Mouse (Mus musculus) hindbrain, embryonic 13.5 days (tissue): ENCODE measurements at regions not wholly inside any gene's neighbourhood (a gene's known extent, or its start where the extent isn't known, plus 50 kb on each side); places are given as distances from the start of the nearest gene placed in this dataset.

Experiments
- ATAC-seq: fragments of 200-750 bp; cut with Nextera tagmentation; 2 replicates; pipeline ENCODE4 v1.8.0; 2017; ENCODE audit warnings: moderate TSS enrichment; ENCODE audit not compliant: low FRiP score
- H3K27ac ChIP-seq: fragments of 300-500 bp; sonication (generic); 2 replicates; pipeline ENCODE4 v1.5.1; 2015; ENCODE audit warnings: inconsistent platforms, mild to moderate bottlenecking, moderate library complexity
- H3K27me3 ChIP-seq: fragments of 300-500 bp; sonication (generic); 2 replicates; pipeline ENCODE4 v1.6.1; 2015; ENCODE audit warnings: mild to moderate bottlenecking, inconsistent platforms
- H3K36me3 ChIP-seq: fragments of 300-500 bp; sonication (generic); 2 replicates; pipeline ENCODE4 v1.6.1; 2015; ENCODE audit warnings: mild to moderate bottlenecking, inconsistent platforms
- H3K4me1 ChIP-seq: fragments of 300-500 bp; sonication (generic); replicated peaks from 2 replicates; pipeline ENCODE4 v1.6.1; 2015; ENCODE audit warnings: inconsistent platforms
- H3K4me2 ChIP-seq: fragments of 300-500 bp; sonication (generic); 2 replicates; pipeline ENCODE4 v1.6.1; 2015; ENCODE audit warnings: inconsistent platforms, mild to moderate bottlenecking, moderate library complexity
- H3K4me3 ChIP-seq: fragments of 300-500 bp; sonication (generic); 2 replicates; pipeline ENCODE4 v1.5.1; 2015; ENCODE audit warnings: mild to moderate bottlenecking, inconsistent platforms
- H3K9ac ChIP-seq: fragments of 300-500 bp; sonication (generic); 2 replicates; pipeline ENCODE4 v1.6.1; 2015; ENCODE audit warnings: mild to moderate bottlenecking, inconsistent platforms
- H3K9me3 ChIP-seq: fragments of 300-500 bp; sonication (generic); 2 replicates; pipeline ENCODE4 v1.6.1; 2016; ENCODE audit warnings: inconsistent platforms
- WGBS: fragments of 180-500 bp; shearing (Covaris S2); methylation state at CpG from one replicate; pipeline ENCODE4 v1.1.7; 2015; 5-methylcytosine and 5-hydroxymethylcytosine counted together

DNA sequence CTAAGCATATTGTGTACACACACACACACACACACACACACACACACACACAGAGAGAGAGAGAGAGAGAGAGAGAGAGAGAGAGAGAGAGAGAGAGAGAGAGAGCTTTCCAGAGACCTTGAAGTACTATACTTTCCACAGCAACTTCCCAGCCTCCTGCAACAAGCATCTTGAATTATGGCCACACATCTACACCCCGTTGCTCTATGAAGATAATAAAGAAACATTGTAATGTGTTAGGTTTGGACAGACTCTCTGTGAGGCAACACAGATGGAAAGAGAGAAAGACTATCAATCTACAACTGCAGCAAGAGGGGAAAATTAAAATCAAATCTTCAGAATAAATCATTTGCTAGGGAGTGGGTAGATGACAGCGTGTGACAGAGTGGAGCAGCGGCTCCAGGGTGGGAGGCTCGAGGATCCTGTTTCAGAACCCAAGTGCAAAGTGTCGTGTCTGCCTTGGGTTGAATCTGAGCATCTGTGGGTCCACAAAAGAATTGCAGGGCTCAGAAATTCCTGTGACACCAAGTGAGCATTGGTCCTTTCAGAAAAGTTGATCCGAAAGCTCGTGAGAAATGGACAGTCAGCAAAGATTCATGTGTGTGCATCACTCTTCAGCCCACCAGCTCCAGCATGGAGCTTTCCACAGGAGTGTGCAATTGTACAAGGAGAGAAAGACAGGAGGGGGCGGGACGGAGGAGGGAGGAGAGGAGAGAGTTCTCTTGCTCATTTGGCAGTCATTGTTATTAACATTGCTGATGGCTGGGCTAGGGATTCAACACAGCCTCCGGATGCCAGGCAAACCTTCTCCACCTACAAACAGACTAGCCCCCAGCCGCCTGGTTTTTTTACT is 203.6 kb upstream of the Gimd1 start:
- Histone ChIP-seq H3K36me3 (no peaks in the 10 kb centered on the region), H3K4me3 (no peak overlapping the region), H3K9ac (no peak overlapping the region), H3K9me3 (no peaks in the 10 kb centered on the region), H3K4me1 (no peaks in the 10 kb centered on the region), H3K27me3 (no peaks in the 10 kb centered on the region), H3K4me2 (no peak overlapping the region), H3K27ac (no peak overlapping the region)
- no peak for ATAC-seq
- WGBS = 62% methylated on average over 11 of the region's 11 CpGs

DNA sequence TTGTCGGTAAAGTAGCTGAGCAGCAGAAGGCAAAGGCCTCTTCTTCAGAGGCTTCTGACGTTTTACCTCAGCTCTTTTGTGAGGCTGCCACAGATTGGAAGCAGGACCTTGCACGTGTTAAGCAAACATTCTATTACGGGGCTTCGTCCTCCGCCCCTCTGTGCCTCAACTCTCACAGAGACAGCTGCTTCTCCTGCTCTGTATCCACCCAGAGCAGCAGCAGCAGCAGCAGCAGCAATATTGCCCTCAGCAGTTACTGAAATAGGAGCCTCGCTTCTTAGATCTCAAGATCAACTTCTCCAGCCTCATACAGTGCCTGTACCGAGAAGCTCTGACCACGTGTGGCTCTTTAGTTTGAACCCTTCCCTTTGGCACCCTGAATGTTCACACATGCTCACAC is 202.4 kb upstream of the Gimd1 start:
- H3K27me3 ChIP-seq = no peaks in the 10 kb centered on the region
- H3K9me3 ChIP-seq = no peaks in the 10 kb centered on the region
- H3K36me3 ChIP-seq = no peaks in the 10 kb centered on the region
- no peaks in the 10 kb centered on the region for H3K4me1 ChIP-seq
- no peak overlapping the region for H3K4me2 ChIP-seq
- H3K9ac ChIP-seq = no peak overlapping the region
- no peak overlapping the region for H3K4me3 ChIP-seq
- 76% methylated on average over 9 of the region's 9 CpGs for WGBS
- no peak for ATAC-seq
- no peak overlapping the region for H3K27ac ChIP-seq

DNA sequence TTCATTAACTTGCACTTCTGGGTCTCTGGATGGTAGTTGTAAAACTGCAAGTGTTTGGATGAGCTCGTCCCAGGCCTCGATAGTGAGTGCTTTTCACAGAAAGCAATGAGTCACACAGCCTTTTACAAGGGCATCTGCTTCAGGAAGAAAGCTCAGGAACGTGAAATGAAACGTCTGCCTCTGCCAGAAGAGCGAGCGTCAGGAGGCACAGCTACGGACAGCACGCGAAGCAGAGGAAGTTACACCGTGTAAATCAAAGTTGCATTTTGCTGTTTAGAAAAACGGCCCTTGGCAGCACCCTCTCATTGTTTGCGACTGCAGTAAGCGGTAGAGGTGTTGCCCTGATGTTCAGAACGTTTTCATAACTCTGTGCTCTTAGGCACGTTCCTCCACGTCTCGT is 201.5 kb upstream of the Gimd1 start:
- Histone ChIP-seq H3K4me2 (no peak overlapping the region), H3K36me3 (no peaks in the 10 kb centered on the region), H3K9ac (no peak overlapping the region), H3K27ac (no peak overlapping the region), H3K4me1 (no peaks in the 10 kb centered on the region), H3K27me3 (no peaks in the 10 kb centered on the region), H3K4me3 (no peak overlapping the region), H3K9me3 (no peaks in the 10 kb centered on the region)
- ATAC-seq = no peak
- WGBS = 87% methylated on average over 17 of the region's 17 CpGs

DNA sequence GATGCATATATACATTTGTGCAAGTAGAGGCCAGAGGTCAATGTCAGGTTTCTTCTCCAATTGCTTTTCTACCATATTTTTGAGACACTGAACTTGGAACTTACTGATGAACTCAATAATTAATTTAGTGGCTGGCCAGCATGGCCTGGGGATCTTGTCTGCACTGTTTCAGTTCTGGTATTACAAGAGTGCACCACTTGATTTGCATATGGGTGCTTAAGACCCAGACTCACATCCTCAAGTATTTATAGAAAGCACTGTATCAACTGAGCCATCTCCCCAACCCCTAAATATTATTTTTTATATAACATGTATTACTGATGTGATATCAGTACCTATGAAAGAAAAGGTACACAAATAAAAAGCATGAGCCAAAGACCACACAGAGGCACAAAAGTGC is 197.8 kb upstream of the Gimd1 start:
- no peak for ATAC-seq
- Histone ChIP-seq H3K4me2 (no peak overlapping the region), H3K27me3 (no peaks in the 10 kb centered on the region), H3K4me3 (no peak overlapping the region), H3K9ac (no peak overlapping the region), H3K27ac (no peak overlapping the region), H3K36me3 (no peaks in the 10 kb centered on the region), H3K9me3 (no peaks in the 10 kb centered on the region), H3K4me1 (no peaks in the 10 kb centered on the region)

DNA sequence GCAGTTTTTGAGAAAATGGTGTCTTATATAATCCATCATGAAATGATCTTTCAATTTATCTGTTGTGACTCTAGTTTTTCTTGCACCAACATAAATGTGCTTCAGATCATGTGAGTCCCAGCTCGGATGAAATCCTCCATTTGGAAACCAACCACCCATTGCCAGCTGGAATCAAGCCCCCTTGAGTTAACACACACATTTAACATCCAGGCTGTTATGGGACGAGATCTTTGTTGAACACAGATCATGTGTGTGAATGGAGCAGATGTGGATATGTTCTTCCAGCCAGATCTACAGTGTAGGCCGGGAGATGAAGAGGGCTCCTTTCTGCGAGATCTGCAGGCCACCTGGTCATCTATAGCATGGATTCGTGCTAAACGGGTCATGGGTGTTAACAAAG is 188.4 kb upstream of the Gimd1 start:
- ATAC-seq = no peak
- 91% methylated on average over 6 of the region's 6 CpGs for WGBS
- H3K9ac ChIP-seq = no peak overlapping the region
- no peaks in the 10 kb centered on the region for H3K36me3 ChIP-seq
- H3K4me2 ChIP-seq = no peak overlapping the region
- H3K9me3 ChIP-seq = no peaks in the 10 kb centered on the region
- no peaks in the 10 kb centered on the region for H3K27me3 ChIP-seq
- no peaks in the 10 kb centered on the region for H3K4me1 ChIP-seq
- H3K4me3 ChIP-seq = no peak overlapping the region
- H3K27ac ChIP-seq = no peak overlapping the region

GRCm38 (mm10) chr3:132453927-132454326 is 175.7 kb upstream of the Gimd1 start:
- H3K9me3 ChIP-seq = no peaks in the 10 kb centered on the region
- H3K27me3 ChIP-seq = no peaks in the 10 kb centered on the region
- H3K4me1 ChIP-seq = no peaks in the 10 kb centered on the region
- WGBS = 74% methylated on average over 4 of the region's 4 CpGs
- H3K4me3 ChIP-seq = no peak overlapping the region
- H3K4me2 ChIP-seq = no peak overlapping the region
- no peaks in the 10 kb centered on the region for H3K36me3 ChIP-seq
- ATAC-seq = no peak
- H3K9ac ChIP-seq = no peak overlapping the region
- H3K27ac ChIP-seq = no peak overlapping the region

DNA sequence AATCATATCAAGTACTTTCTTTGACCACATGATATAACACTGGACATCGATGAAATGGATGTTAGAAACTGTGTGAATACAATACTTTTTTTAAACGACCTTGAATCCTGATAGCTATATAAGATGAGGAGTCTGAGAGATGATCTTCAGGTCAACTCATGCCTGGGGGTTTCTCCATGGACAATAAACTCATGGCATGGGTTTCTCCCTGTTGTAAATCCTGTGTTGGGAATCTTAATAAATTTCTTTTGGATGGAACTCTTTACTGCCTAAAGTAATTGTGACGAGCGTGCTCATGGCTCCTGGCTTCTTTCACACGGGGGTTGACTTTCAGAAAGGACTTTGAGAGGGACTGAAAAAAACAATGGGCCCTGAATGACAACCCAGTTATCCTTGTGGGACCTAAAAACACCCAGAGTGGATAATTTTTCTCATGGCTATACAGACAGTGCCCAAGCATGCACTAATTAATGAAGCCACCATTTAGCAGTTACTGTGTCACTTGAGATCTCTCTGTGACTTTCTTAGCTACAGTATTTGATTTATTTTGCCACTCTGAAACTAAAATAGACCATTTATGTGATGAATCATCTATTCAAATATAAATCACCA is 167.2 kb upstream of the Gimd1 start:
- no peaks in the 10 kb centered on the region for H3K4me1 ChIP-seq
- no peak for ATAC-seq
- H3K9ac ChIP-seq = no peak overlapping the region
- no peaks in the 10 kb centered on the region for H3K9me3 ChIP-seq
- no peak overlapping the region for H3K4me2 ChIP-seq
- H3K27me3 ChIP-seq = no peaks in the 10 kb centered on the region
- no peaks in the 10 kb centered on the region for H3K36me3 ChIP-seq
- WGBS = 75% methylated on average over 5 of the region's 5 CpGs
- no peak overlapping the region for H3K27ac ChIP-seq
- H3K4me3 ChIP-seq = no peak overlapping the region

DNA sequence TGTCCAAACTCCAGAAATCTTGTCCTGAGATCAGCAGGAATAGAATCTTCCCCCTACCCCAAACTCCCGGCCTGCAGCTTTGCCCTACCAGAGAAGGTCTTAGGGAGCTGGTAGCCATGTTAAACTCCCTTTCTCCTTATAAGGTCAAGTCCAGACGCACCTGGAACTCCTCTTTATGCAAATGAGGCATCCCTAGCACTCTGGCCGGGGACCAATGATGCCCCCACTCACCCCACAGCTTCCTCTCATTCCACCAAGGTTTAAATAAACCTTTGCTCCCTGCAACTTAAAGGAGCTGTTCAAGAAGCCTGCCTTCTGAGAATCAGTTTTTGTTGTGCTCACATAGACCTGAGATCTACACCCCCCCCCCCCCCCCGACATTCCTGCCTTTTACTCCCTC is 158.6 kb upstream of the Gimd1 start:
- no peak overlapping the region for H3K27ac ChIP-seq
- H3K4me1 ChIP-seq = no peaks in the 10 kb centered on the region
- H3K9me3 ChIP-seq = no peaks in the 10 kb centered on the region
- ATAC-seq = no peak
- WGBS = 66% methylated on average over 4 of the region's 4 CpGs
- no peaks in the 10 kb centered on the region for H3K36me3 ChIP-seq
- H3K4me2 ChIP-seq = no peak overlapping the region
- H3K4me3 ChIP-seq = no peak overlapping the region
- H3K27me3 ChIP-seq = no peaks in the 10 kb centered on the region
- no peak overlapping the region for H3K9ac ChIP-seq

GRCm38 (mm10) chr3:132477768-132478167 is 151.9 kb upstream of the Gimd1 start:
- Histone ChIP-seq H3K9me3 (no peaks in the 10 kb centered on the region), H3K4me3 (no peak overlapping the region), H3K27me3 (no peaks in the 10 kb centered on the region), H3K4me2 (no peak overlapping the region), H3K36me3 (no peaks in the 10 kb centered on the region), H3K27ac (no peak overlapping the region), H3K9ac (no peak overlapping the region), H3K4me1 (no peaks in the 10 kb centered on the region)
- ATAC-seq = no peak
- 92% methylated on average over 5 of the region's 5 CpGs for WGBS

GRCm38 (mm10) chr3:132479275-132479674 is 150.3 kb upstream of the Gimd1 start:
- no peaks in the 10 kb centered on the region for H3K9me3 ChIP-seq
- H3K4me3 ChIP-seq = no peak overlapping the region
- H3K9ac ChIP-seq = no peak overlapping the region
- no peak overlapping the region for H3K27ac ChIP-seq
- 88% methylated on average over 2 of the region's 2 CpGs for WGBS
- H3K36me3 ChIP-seq = no peaks in the 10 kb centered on the region
- ATAC-seq = no peak
- no peaks in the 10 kb centered on the region for H3K27me3 ChIP-seq
- no peak overlapping the region for H3K4me2 ChIP-seq
- H3K4me1 ChIP-seq = no peaks in the 10 kb centered on the region

DNA sequence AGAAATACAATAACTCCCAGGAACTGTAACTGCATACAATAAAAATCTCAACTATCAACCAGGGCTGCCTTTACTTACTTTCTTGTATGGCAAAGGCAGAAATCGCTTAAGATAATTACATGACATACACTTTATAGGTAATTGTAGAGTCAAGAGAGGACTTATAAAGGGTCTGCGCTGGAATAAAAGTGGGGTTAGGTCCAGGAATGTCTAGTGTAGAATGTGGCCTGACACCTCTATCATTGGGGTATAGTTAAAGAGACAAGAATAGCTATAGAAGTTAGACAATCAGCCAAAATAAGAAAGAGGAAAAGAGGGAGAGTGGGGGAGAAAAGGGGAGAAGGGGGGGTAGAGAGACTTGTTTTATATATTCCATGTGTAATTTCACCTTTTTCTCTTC is 144.8 kb upstream of the Gimd1 start:
- H3K27me3 ChIP-seq = no peaks in the 10 kb centered on the region
- H3K4me1 ChIP-seq = no peaks in the 10 kb centered on the region
- no peak overlapping the region for H3K9ac ChIP-seq
- 89% methylated on average over 2 of the region's 2 CpGs for WGBS
- H3K27ac ChIP-seq = no peak overlapping the region
- no peaks in the 10 kb centered on the region for H3K36me3 ChIP-seq
- H3K4me3 ChIP-seq = no peak overlapping the region
- H3K4me2 ChIP-seq = no peak overlapping the region
- ATAC-seq = no peak
- H3K9me3 ChIP-seq = no peaks in the 10 kb centered on the region

DNA sequence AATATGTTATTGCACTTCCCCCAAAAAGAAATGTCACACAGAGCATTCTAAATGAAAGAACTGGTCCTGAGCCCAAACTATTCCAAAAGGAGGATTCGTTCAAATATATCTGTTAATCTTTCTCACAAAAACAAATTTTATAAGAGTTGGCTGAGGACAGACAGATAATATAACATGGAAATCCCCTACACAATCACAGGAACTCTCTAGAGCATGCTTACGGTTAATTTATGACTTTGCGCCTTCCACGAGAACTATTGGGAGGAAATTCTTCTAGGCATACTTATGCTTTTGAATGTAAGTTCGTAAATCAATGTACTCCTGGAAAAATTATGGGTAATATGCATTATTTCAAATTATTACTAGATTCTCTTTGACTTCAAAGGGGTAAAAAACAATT is 144.1 kb upstream of the Gimd1 start:
- no peak for ATAC-seq

DNA sequence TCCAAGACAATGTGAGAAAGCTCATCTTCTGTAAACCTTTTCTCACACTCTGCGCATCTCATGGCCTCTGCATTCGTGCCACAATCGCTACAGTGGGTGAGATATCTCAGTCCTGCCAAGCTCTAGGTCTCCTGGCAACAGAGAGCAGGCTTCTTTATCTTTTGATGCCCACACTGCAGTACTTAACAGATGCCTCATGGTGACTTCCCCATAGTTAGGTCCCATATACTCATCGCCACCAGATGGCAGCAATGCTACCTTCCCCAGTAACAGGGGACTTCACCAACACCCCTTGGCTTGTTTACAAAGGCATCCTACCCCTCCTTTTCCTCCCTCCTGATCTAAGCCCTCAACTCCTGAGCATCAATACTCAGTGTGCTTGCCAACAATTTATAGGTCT is 123.5 kb upstream of the Gimd1 start:
- H3K27ac ChIP-seq = no peak overlapping the region
- no peak overlapping the region for H3K4me2 ChIP-seq
- no peaks in the 10 kb centered on the region for H3K27me3 ChIP-seq
- no peak overlapping the region for H3K4me3 ChIP-seq
- H3K9ac ChIP-seq = no peak overlapping the region
- peak; percentile 68; the same call in 1 of the 2 replicates for ATAC-seq
- H3K4me1 ChIP-seq = no peaks in the 10 kb centered on the region
- 23% methylated on average over 4 of the region's 4 CpGs for WGBS
- H3K9me3 ChIP-seq = no peaks in the 10 kb centered on the region
- H3K36me3 ChIP-seq = no peaks in the 10 kb centered on the region

More for the DNA sequence above, 144.1 kb upstream of the Gimd1 start:
- no peak overlapping the region for H3K27ac ChIP-seq
- 91% methylated on average over 5 of the region's 5 CpGs for WGBS
- H3K4me2 ChIP-seq = no peak overlapping the region
- no peaks in the 10 kb centered on the region for H3K4me1 ChIP-seq
- H3K9ac ChIP-seq = no peak overlapping the region
- H3K9me3 ChIP-seq = no peaks in the 10 kb centered on the region
- no peaks in the 10 kb centered on the region for H3K27me3 ChIP-seq
- H3K4me3 ChIP-seq = no peak overlapping the region
- no peaks in the 10 kb centered on the region for H3K36me3 ChIP-seq
